Mouse (Mus musculus) bone marrow, adult 2 months (tissue): ENCODE measurements at regions not wholly inside any gene's neighbourhood (a gene's known extent, or its start where the extent isn't known, plus 50 kb on each side); places are given as distances from the start of the nearest gene placed in this dataset.

Experiments
- H3K27ac ChIP-seq: fragments of 200-500 bp; 2 replicates; pipeline ENCODE4 v1.5.1; 2012; ENCODE audit warnings: low read depth, mild to moderate bottlenecking, control low read depth, inconsistent platforms, low read length; ENCODE audit not compliant: control insufficient read depth, poor library complexity, insufficient read depth
- H3K4me1 ChIP-seq: fragments of 200-500 bp; 2 replicates; pipeline ENCODE4 v1.6.1; 2011; ENCODE audit warnings: low read length; ENCODE audit not compliant: control insufficient read depth, insufficient read depth
- H3K4me3 ChIP-seq: fragments of 200-500 bp; replicated peaks from 2 replicates; pipeline ENCODE3; 2011; ENCODE audit warnings: mild to moderate bottlenecking, low read depth, low read length, control low read depth; ENCODE audit not compliant: control insufficient read depth
- CTCF ChIP-seq: fragments of 200-500 bp; IDR thresholded peaks from 2 replicates; pipeline ENCODE4 v1.5.1; 2011; ENCODE audit warnings: low read length, control low read depth; ENCODE audit not compliant: control insufficient read depth, insufficient read depth
- POLR2A ChIP-seq: fragments of 200-500 bp; IDR thresholded peaks from 2 replicates; pipeline ENCODE4 v1.6.1; 2011; ENCODE audit warnings: low read depth, mild to moderate bottlenecking, control low read depth, low read length, borderline replicate concordance; ENCODE audit not compliant: control insufficient read depth
- WGBS: fragments of 180-500 bp; shearing (Covaris S2); methylation state at CpG from one replicate; pipeline ENCODE4 v1.1.7; 2018; 5-methylcytosine and 5-hydroxymethylcytosine counted together

DNA sequence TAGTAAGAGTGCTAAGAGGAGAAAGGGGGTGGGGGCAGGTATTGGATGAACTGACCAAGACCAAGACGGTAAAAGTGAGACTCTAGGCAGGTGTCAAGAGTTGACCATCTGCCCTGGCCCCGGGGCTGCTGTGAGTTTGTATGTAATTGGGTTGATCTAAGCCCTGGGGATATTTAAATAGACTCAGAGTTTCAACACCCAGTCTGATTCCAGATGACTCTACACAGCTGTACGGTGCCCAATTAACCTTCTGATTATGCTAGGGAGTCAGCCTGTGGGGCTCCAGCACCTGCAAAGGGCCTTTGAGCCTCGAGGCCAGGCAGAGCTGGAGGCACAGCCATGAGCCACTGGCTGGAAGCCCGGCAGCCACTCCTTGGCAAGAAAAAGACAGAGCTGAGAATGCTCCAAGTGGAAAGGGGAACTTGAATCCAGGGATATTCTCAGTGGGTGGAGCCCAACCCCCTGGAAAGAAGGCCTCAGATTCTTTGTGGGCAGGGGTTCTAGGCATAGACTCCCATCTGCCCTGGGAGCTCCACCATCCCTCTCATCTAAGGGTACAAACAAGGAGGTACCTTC, 140.8 kb downstream of the Rybp start:
- Histone ChIP-seq H3K27ac (no peak overlapping the region), H3K4me3 (no peak overlapping the region), H3K4me1 (no peaks in the 10 kb centered on the region; the same call in 1 of the 2 replicates)
- 78% methylated on average over 5 of the region's 5 CpGs for WGBS
- TF ChIP-seq POLR2A = no peak

DNA sequence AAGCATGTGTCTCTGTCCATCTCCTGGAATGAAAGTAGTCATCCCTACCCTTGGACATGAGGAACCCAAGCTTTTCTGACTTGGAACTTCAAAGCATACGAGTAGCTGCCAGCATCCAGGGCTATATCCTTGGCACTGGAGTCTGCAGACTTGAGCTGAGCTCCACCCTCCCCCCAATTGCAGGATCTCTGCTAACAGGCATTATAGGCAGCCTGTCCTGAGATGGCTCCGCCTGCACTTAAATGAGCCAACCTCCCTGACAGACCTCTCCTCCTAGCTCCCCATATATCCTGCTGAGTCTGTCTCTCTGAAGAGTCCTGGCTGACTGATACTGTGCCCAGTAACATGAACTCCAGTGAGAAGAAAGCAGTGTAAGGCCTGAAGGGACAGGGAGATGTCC, 141.4 kb downstream of the Rybp start:
- TF ChIP-seq POLR2A = no peak
- TF ChIP-seq CTCF = no peak

DNA sequence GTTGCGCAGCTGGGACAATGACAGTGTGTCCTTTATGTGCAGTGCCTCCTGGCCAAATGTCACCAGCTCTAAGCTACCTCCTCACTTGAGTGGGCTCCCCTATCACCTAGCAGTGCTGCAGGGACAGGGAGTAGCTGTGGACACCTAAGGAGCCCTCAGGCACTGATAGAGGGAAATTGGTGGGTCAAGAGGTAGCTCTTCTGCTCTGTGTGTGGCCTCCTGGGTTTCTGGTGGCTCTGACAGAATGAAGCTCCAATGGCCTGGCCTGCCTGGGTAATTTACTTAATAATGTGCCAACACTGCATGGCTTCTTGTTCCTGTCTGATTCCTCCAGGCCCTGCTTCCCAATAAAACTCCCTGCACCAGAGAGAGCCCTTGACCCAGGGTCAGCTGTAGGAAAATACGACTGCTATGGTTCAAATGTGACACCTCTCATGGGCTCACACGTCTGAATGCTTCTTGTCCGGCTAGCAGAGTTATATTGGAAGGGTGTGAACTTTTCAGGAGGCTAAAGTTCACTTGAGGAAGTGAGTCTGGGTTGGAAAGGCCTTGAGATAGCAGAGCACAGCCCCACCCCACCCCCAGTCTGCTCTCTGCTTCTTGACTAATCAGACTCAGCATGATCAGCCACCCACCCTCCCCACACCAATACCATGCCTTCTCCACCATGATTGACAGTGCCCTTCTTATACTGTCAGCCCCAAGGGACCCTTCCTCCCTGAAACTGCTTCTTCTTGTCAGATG, 142.6 kb downstream of the Rybp start:
- H3K4me3 ChIP-seq = no peak overlapping the region

More for the DNA sequence above, 141.4 kb downstream of the Rybp start:
- no peaks in the 10 kb centered on the region; the same call in 1 of the 2 replicates for H3K4me1 ChIP-seq
- H3K4me3 ChIP-seq = no peak overlapping the region
- 86% methylated on average over 2 of the region's 2 CpGs for WGBS
- no peak overlapping the region for H3K27ac ChIP-seq

DNA sequence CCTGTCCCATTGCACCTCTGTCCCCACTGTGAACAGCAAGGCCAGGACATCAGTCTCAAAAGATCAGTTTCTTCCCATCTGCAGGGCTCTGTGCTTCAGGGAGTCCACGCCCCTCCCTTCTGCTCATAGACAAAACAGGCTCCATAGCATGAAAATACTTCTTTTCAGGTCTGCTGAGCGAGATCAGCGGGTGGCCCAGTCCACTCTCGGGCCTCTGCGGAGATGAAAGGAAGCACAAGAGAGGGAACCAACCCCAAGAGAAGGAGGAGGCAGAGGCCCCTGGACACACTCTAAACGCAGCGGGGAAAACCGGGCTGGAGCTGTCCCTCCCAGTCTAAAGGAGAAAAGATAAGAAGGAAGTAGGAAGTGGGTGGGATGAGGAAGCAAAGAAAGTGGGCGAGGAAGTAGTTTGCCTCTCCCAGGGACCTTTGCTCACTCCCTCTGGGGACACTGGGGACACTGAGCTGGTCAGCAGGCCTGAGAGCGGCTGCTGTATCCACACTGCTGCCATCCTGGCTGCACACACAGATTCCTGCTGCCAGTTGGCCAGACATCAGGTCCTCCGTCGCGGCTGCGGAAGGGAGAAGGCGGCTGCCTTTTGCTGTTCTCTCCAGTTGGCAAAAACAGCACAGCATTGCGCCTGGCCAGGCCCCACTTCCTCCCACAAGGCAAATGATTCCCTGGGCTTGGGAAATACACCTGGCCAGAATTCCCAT, 143.5 kb downstream of the Rybp start:
- Histone ChIP-seq H3K27ac (no peak overlapping the region), H3K4me1 (no peaks in the 10 kb centered on the region; the same call in 1 of the 2 replicates), H3K4me3 (no peak overlapping the region)
- whole genome bisulfite sequencing = 37% methylated on average over 16 of the region's 16 CpGs
- TF ChIP-seq POLR2A = no peak
- no peak for TF ChIP-seq CTCF

More for the DNA sequence above, 142.6 kb downstream of the Rybp start:
- H3K27ac ChIP-seq = no peak overlapping the region
- no peaks in the 10 kb centered on the region; the same call in 1 of the 2 replicates for H3K4me1 ChIP-seq
- TF ChIP-seq CTCF = no peak
- TF ChIP-seq POLR2A = no peak
- 67% methylated on average over 4 of the region's 4 CpGs for WGBS

DNA sequence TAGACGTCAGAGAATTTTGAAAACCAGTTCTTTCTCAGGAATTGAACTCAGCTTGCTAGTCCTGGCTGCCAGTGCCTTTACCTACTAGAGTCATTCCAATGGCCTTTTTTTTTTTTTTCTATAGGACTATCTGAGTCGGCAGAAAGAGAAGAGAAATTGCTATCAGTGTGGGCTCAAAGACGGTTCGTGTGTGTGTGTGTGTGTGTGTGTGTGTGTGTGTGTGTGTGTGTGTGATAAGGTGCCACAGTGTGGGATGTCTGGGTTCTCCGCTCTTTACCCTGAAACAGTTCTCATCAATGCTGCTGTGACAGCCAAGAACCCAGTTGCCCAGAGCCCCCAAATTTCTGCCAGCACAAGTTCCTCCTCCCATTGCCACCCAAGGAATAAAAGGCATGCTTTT, 146.1 kb downstream of the Rybp start:
- 61% methylated on average over 5 of the region's 5 CpGs for WGBS
- Histone ChIP-seq H3K4me3 (no peak overlapping the region), H3K27ac (no peak overlapping the region), H3K4me1 (no peaks in the 10 kb centered on the region; the same call in 1 of the 2 replicates)
- no peak for TF ChIP-seq POLR2A
- no peak for TF ChIP-seq CTCF

DNA sequence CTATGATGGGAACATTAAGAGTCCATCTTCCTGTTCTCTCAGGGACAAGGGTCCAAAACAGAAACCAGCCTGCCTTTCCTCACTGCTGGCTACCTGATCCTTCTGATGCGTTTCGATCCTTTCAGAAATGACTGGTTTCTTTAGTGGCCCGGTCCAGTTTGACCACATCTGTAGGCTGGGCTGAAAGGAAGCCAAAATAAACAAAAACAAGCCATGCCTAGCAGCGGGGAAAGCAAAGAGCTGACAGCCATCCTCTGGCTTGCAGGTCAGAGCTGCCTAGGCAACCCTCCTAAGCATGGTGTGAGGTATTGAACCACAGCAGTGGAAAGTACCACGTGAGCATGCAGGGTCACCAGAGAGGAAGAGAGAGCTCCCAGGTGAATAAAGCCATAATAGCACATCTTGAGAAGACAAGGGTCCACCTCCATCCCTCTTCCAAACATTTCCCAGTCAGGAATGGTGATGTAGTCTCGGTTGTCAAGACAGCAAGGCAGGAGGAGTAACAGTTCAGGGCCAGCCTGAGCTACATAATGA, 146.6 kb downstream of the Rybp start:
- WGBS = 70% methylated on average over 6 of the region's 6 CpGs
- no peaks in the 10 kb centered on the region; the same call in 1 of the 2 replicates for H3K4me1 ChIP-seq

DNA sequence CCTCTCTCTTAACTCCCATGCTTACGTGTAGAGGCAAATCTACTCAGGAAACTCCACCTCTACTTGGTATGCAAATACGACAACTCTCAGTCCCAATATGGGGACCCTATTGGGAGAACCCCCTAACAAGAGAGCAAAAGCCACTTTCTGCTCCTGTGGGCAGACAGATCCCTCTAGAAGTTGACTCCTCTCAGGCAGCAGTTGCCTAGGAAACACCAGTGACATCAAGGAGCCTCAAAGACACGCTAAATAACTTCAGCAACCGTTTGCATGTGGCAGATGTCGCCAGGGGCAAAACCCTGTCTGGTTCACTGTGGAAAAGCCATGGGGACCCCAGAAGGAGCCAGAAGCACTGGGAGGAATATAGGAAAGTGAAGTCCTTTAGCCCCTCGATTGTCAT, 147.5 kb downstream of the Rybp start:
- H3K4me1 ChIP-seq = no peaks in the 10 kb centered on the region; the same call in 1 of the 2 replicates
- 74% methylated on average over 6 of the region's 6 CpGs for WGBS
- H3K27ac ChIP-seq = no peak overlapping the region
- TF ChIP-seq CTCF (no peak), POLR2A (no peak)
- H3K4me3 ChIP-seq = no peak overlapping the region

More for the DNA sequence above, 146.6 kb downstream of the Rybp start:
- H3K4me3 ChIP-seq = no peak overlapping the region
- TF ChIP-seq CTCF = no peak
- no peak for TF ChIP-seq POLR2A
- no peak overlapping the region for H3K27ac ChIP-seq

DNA sequence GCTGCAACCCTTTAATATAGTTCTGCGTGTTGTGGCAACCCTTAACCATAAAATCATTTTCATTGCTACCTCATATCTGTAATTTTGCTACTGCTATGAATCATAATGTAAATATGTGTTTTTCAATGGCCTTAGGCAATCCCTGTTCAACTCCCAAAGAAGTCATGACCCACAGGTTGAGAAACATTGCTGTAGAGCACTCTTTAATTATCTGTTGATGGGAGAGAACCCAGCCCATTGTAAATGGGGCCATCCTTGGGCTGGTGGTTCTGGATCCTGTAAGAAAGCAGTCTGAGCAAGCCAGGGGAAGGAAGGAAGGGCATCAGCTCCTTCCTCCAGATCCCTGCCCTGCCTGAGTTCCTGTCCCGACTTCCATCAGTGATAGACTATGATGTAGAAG, 148.6 kb downstream of the Rybp start:
- Histone ChIP-seq H3K27ac (no peak overlapping the region), H3K4me3 (no peak overlapping the region), H3K4me1 (no peaks in the 10 kb centered on the region)
- WGBS = 79% methylated on average over 2 of the region's 2 CpGs
- TF ChIP-seq POLR2A (no peak), CTCF (no peak)
